10 mouse cellular contexts compared by ENCODE assay signal in genomic region chr4:134751682-134752380, GRCm38 (mm10). TPM values are rescaled to one million over a fixed set of nuclear protein-coding genes. Genes with fewer than 3 reads are reported as not detected.
DNase-seq lines count a peak whose midpoint lies in the region; ATAC-seq and TF ChIP-seq lines count a peak whose summit lies in the region.
"Had no signal": no experiment of that assay in that cellular context is flagged by ENCODE, and none has a peak within 500 bp of the region (broad histone marks: within the 10 kb centered on the region; RNA-seq: fewer than 3 reads in every experiment).

No protein-coding gene starts in this region.

- H3K4me2 ChIP-seq in heart, embryonic 11.5 days = no peak overlapping the region
- no peak overlapping the region for H3K4me2 ChIP-seq in CH12.LX (ENCODE audit: insufficient read depth, low read depth, poor library complexity, severe bottlenecking)
- H3K4me2 ChIP-seq in liver, embryonic 14.5 days (ENCODE audit: low read depth) = peak overlapping the region; percentile 68

- H3K27ac ChIP-seq in heart, embryonic 10.5 days = peak overlapping the region; percentile 83; the same call in 1 of the 2 replicates
- H3K27ac ChIP-seq in heart, embryonic 11.5 days (ENCODE audit: low read depth, low read length) = no peak overlapping the region; the same call in 1 of the 2 replicates
- no peak overlapping the region for H3K27ac ChIP-seq in CH12.LX (ENCODE audit: insufficient read depth, low read depth)
- H3K27ac ChIP-seq in liver, embryonic 14.5 days = peak overlapping the region; percentile 76

- H3K79me2 ChIP-seq in CH12.LX (replicated peaks; ENCODE audit: control insufficient read depth, extremely low read depth, insufficient read depth, poor library complexity, severe bottlenecking) = no peaks in the 10 kb centered on the region

- H3K36me3 ChIP-seq in heart, embryonic 10.5 days = peaks cover 39% of the 10 kb centered on the region
- H3K36me3 ChIP-seq in heart, embryonic 11.5 days (ENCODE audit: control insufficient read depth, insufficient read depth, low read length) = no peaks in the 10 kb centered on the region
- peaks cover 0 to 28% of the 10 kb centered on the region in 2 experiments for H3K36me3 ChIP-seq in CH12.LX (replicated peaks in 1 of 2; ENCODE audit: control insufficient read depth in 1 of 2, insufficient read depth in 1 of 2, low read length in 1 of 2)
- H3K36me3 ChIP-seq in erythroblast, embryonic 14.5 days (ENCODE audit: control insufficient read depth) = peaks cover 99% of the 10 kb centered on the region
- H3K36me3 ChIP-seq in liver, embryonic 14.5 days (replicated peaks; ENCODE audit: control insufficient read depth, insufficient read depth, low read depth) = peaks cover 36% of the 10 kb centered on the region

- TF ChIP-seq EP300 in CH12.LX (IDR thresholded peaks at IDR 0.05; ENCODE audit: low read length) = no peak
- TF ChIP-seq EP300 in liver, embryonic 14.5 days (IDR thresholded peaks at IDR 0.05; ENCODE audit: low read depth) = peak; percentile 95

- no peak for TF ChIP-seq CTCF in CH12.LX (conservative IDR thresholded peaks at IDR 0.05 in 1 of 2, IDR thresholded peaks at IDR 0.05 in 1 of 2; ENCODE audit: low read depth in 2 of 2, low read length in 2 of 2)
- TF ChIP-seq CTCF in liver, embryonic 14.5 days (IDR thresholded peaks at IDR 0.05; ENCODE audit: low read depth) = no peak

- H3K4me3 ChIP-seq in heart, embryonic 10.5 days = no peak overlapping the region
- H3K4me3 ChIP-seq in heart, embryonic 11.5 days (ENCODE audit: low read depth, low read length) = no peak overlapping the region
- no peak overlapping the region for H3K4me3 ChIP-seq in CH12.LX (replicated peaks in 1 of 3; ENCODE audit: low read depth in 2 of 3, low read length in 2 of 3, poor library complexity in 1 of 3)
- peak overlapping the region; percentile 40 for H3K4me3 ChIP-seq in erythroblast, embryonic 14.5 days (replicated peaks)
- H3K4me3 ChIP-seq in liver, embryonic 14.5 days (ENCODE audit: insufficient read depth in 1 of 2, low read depth in 2 of 2, low read length in 2 of 2) = no peak overlapping the region

- no peak for TF ChIP-seq POLR2A in CH12.LX (IDR thresholded peaks at IDR 0.05; ENCODE audit: low read depth, low read length)

- 81% methylated on average over 18 of the region's 18 CpGs for WGBS in heart, embryonic 10.5 days
- 76% methylated on average over 18 of the region's 18 CpGs for WGBS in heart, embryonic 11.5 days (ENCODE audit: insufficient replicate concordance)
- 34% methylated on average over 18 of the region's 18 CpGs for WGBS in liver, embryonic 14.5 days (ENCODE audit: insufficient replicate concordance)

- no peak for TF ChIP-seq RAD21 in CH12.LX (IDR thresholded peaks at IDR 0.05; ENCODE audit: low read depth, low read length)

- no peak; the same call in 1 of the 2 replicates for ATAC-seq in heart, embryonic 11.5 days (replicated peaks; ENCODE audit: insufficient number of reproducible peaks, low FRiP score, low TSS enrichment)
- peak; percentile 86 for ATAC-seq in liver, embryonic 14.5 days (ENCODE audit: insufficient read depth)

- H3K9ac ChIP-seq in heart, embryonic 11.5 days (ENCODE audit: low read depth, low read length) = no peak overlapping the region
- H3K9ac ChIP-seq in CH12.LX (ENCODE audit: insufficient read depth, low read depth) = no peak overlapping the region
- peak overlapping the region; percentile 48 for H3K9ac ChIP-seq in liver, embryonic 14.5 days (replicated peaks)

- no peak for DNase-seq in heart, embryonic 10.5 days (ENCODE audit: low spot score)
- peak; percentile 23 for DNase-seq in CH12.LX (ENCODE audit: extremely low read depth)
- peak; percentile 73 to 80 (median 78) for DNase-seq in liver, embryonic 14.5 days (ENCODE audit: low read depth in 3 of 3, low spot score in 3 of 3)
- no peak for DNase-seq in right cerebral cortex, postnatal 25 days
- no peak for DNase-seq in right cerebral cortex, postnatal 10 days (ENCODE audit: low spot score in 2 of 2)
- DNase-seq in cerebellum, adult 18-20 months = no peak
- DNase-seq: kidney, adult 18-20 months; midbrain, embryonic 14.5 days had no signal

- dilution Hi-C loops in CH12.LX (cut with MboI; ENCODE audit: extremely low pct_ligation_motif_present, extremely low pct_unique_long_range_greater_than_20kb, low sequenced_read_pairs) = no loop called here

- H3K9me3 ChIP-seq in heart, embryonic 10.5 days = no peaks in the 10 kb centered on the region
- no peaks in the 10 kb centered on the region for H3K9me3 ChIP-seq in heart, embryonic 11.5 days (replicated peaks; ENCODE audit: control insufficient read depth, low read length)
- H3K9me3 ChIP-seq in CH12.LX (replicated peaks; ENCODE audit: low read length) = no peaks in the 10 kb centered on the region
- H3K9me3 ChIP-seq in erythroblast, embryonic 14.5 days (ENCODE audit: control insufficient read depth, low read length) = no peaks in the 10 kb centered on the region
- H3K9me3 ChIP-seq in liver, embryonic 14.5 days (ENCODE audit: control insufficient read depth, low read length) = no peaks in the 10 kb centered on the region

- no peaks in the 10 kb centered on the region for H3K27me3 ChIP-seq in heart, embryonic 10.5 days (ENCODE audit: insufficient read depth, poor library complexity, severe bottlenecking)
- no peaks in the 10 kb centered on the region for H3K27me3 ChIP-seq in heart, embryonic 11.5 days (ENCODE audit: control insufficient read depth, insufficient read depth, low read length)
- H3K27me3 ChIP-seq in CH12.LX (replicated peaks) = no peaks in the 10 kb centered on the region
- no peaks in the 10 kb centered on the region for H3K27me3 ChIP-seq in erythroblast, embryonic 14.5 days (ENCODE audit: control insufficient read depth)
- H3K27me3 ChIP-seq in liver, embryonic 14.5 days (ENCODE audit: control insufficient read depth, insufficient read depth, low read length) = no peaks in the 10 kb centered on the region

- peaks cover 77% of the 10 kb centered on the region for H3K4me1 ChIP-seq in heart, embryonic 10.5 days
- peaks cover 45% of the 10 kb centered on the region for H3K4me1 ChIP-seq in heart, embryonic 11.5 days (ENCODE audit: control insufficient read depth, insufficient read depth, low read length)
- H3K4me1 ChIP-seq in CH12.LX (ENCODE audit: control insufficient read depth in 1 of 2, insufficient read depth in 2 of 2) = peaks cover 5 to 41% of the 10 kb centered on the region in 2 experiments; a peak in 3 of 4 replicates
- H3K4me1 ChIP-seq in erythroblast, embryonic 14.5 days (ENCODE audit: control insufficient read depth) = peaks cover 88% of the 10 kb centered on the region
- peaks cover 27 to 48% of the 10 kb centered on the region in 2 experiments for H3K4me1 ChIP-seq in liver, embryonic 14.5 days (replicated peaks; ENCODE audit: control insufficient read depth in 2 of 2, insufficient read depth in 2 of 2, low read length in 1 of 2)

- in situ Hi-C loops in CH12.LX (cut with MboI; ENCODE audit: low pct_ligation_motif_present, low pct_unique_long_range_greater_than_20kb, low sequenced_read_pairs) = no loop called here

TF ChIP-seq in CH12.LX, 34 proteins besides CTCF, POLR2A, EP300 and RAD21:
- TF ChIP-seq SIN3A (IDR thresholded peaks at IDR 0.05; ENCODE audit: low read length) (no peak), ETS1 (conservative IDR thresholded peaks at IDR 0.05; ENCODE audit: low read depth, low read length) (no peak), BHLHE40 (IDR thresholded peaks at IDR 0.05; ENCODE audit: low read depth, low read length) (no peak), CHD1 (IDR thresholded peaks at IDR 0.05; ENCODE audit: low read depth, low read length) (no peak), TCF12 (IDR thresholded peaks at IDR 0.05; ENCODE audit: low read depth, low read length) (no peak), NELFE (IDR thresholded peaks at IDR 0.05; ENCODE audit: low read depth, low read length) (no peak), TBP (conservative IDR thresholded peaks at IDR 0.05; ENCODE audit: low read depth, low read length) (no peak), JUN (IDR thresholded peaks at IDR 0.05; ENCODE audit: insufficient read depth, low read depth, low read length) (no peak), MAZ (IDR thresholded peaks at IDR 0.05; ENCODE audit: low read depth, low read length) (no peak), KAT2A (IDR thresholded peaks at IDR 0.05; ENCODE audit: insufficient replicate concordance, low read length) (no peak), UBTF (IDR thresholded peaks at IDR 0.05; ENCODE audit: low read depth, low read length) (no peak), MYC (IDR thresholded peaks at IDR 0.05; ENCODE audit: low read depth, low read length) (no peak), NRF1 (IDR thresholded peaks at IDR 0.05; ENCODE audit: low read depth, low read length) (no peak), GABPA (IDR thresholded peaks at IDR 0.05; ENCODE audit: insufficient replicate concordance, low read depth, low read length) (no peak)

RNA-seq across cellular contexts. Expression of gene Ldlrap1, which starts 16.0 kb away (rescaled TPM):
- 17.6 and 17.8 TPM in 2 replicates for polyA plus RNA-seq in heart, embryonic 10.5 days (2016; fragmentation: Nextera tagmentation; extraction: Ambion mirVana)
- polyA plus RNA-seq in heart, embryonic 11.5 days (2014; fragmentation: Nextera tagmentation; extraction: Ambion mirVana) = 11.4 and 13.5 TPM in 2 replicates
- total RNA-seq in CH12.LX (2012; rRNA removed) (2.2 and 2.4 TPM in 2 replicates), CH12.LX (2014; rRNA removed) (1.1 and 1.4 TPM in 2 replicates)
- 2.2 and 3.7 TPM in 2 replicates for polyA plus RNA-seq in CH12.LX (2012; ENCODE audit: insufficient read length, low read depth)
- polyA plus RNA-seq in erythroblast, embryonic 14.5 days (2012) = 3.0 and 3.8 TPM in 2 replicates
- polyA plus RNA-seq in liver, embryonic 14.5 days (2012; rRNA removed) = 7.0 and 9.1 TPM in 2 replicates
- 13.4 and 19.2 TPM in 2 replicates for polyA plus RNA-seq in liver, embryonic 14.5 days (2014; fragmentation: Nextera tagmentation; extraction: Ambion mirVana)

RNA-seq across cellular contexts. Expression of gene Man1c1, which starts 47.7 kb away (rescaled TPM):
- polyA plus RNA-seq in heart, embryonic 10.5 days (2016; fragmentation: Nextera tagmentation; extraction: Ambion mirVana) = 8.3 and 8.6 TPM in 2 replicates
- 8.6 and 9.3 TPM in 2 replicates for polyA plus RNA-seq in heart, embryonic 11.5 days (2014; fragmentation: Nextera tagmentation; extraction: Ambion mirVana)
- total RNA-seq in CH12.LX (2012; rRNA removed) = 0.04 TPM in 2 replicates
- total RNA-seq in CH12.LX (2014; rRNA removed) = 0.09 and 0.20 TPM in 2 replicates
- polyA plus RNA-seq in CH12.LX (2012; ENCODE audit: insufficient read length, low read depth) = 0.42 and 0.44 TPM in 2 replicates
- 0.06 and 0.07 TPM in 2 replicates for polyA plus RNA-seq in erythroblast, embryonic 14.5 days (2012)
- polyA plus RNA-seq in liver, embryonic 14.5 days (2012; rRNA removed) = 1.6 and 1.9 TPM in 2 replicates
- polyA plus RNA-seq in liver, embryonic 14.5 days (2014; fragmentation: Nextera tagmentation; extraction: Ambion mirVana) = 1.00 and 1.2 TPM in 2 replicates

Comparison
In these comparisons a context has a peak if more than half of its experiments do, and no peak if none do; other contexts are left out.
1. H3K27ac ChIP-seq: peak in heart, embryonic 10.5 days (single experiment) and liver, embryonic 14.5 days (single experiment); none in heart, embryonic 11.5 days (single experiment) and CH12.LX (single experiment).
2. DNase-seq: peak in CH12.LX (single experiment) and liver, embryonic 14.5 days (3 of 3); none in heart, embryonic 10.5 days (single experiment), right cerebral cortex, postnatal 25 days (single experiment), right cerebral cortex, postnatal 10 days (0 of 2) and cerebellum, adult 18-20 months (0 of 2).